Mouse (Mus musculus): ENCODE measurements around the gene Zbtb9. TPM values are rescaled to one million over a fixed set of nuclear protein-coding genes. Genes with fewer than 3 reads are reported as not detected.

Zbtb9 gene
- polyA plus RNA-seq, 1 experiment from 2014 or later: 11.1 TPM

GRCm38 (mm10) chr17:26990521-26990920, 17.6 kb downstream of the Zbtb9 start:
- TF ChIP-seq CTCF (IDR thresholded peaks at IDR 0.05; ENCODE audit: low read depth): no peak
- Histone ChIP-seq H3K9me3 (replicated peaks; ENCODE audit: low read length) (no peaks in the 10 kb centered on the region), H3K4me2 (ENCODE audit: low read length) (no peak overlapping the region), H3K4me1 (replicated peaks; ENCODE audit: insufficient read depth, low read length) (no peaks in the 10 kb centered on the region), H3K27ac (no peak overlapping the region), H3K4me3 (replicated peaks; ENCODE audit: low read depth, low read length) (no peak overlapping the region), H3K9ac (ENCODE audit: low read depth, low read length) (no peak overlapping the region), H3K27me3 (ENCODE audit: insufficient read depth, low read length) (no peaks in the 10 kb centered on the region), H3K36me3 (ENCODE audit: insufficient read depth, low read length) (no peaks in the 10 kb centered on the region)
- DNase-seq (ENCODE audit: low spot score) (no peak), ATAC-seq (replicated peaks; ENCODE audit: low FRiP score, low read depth) (no peak)

GRCm38 (mm10) chr17:26994410-26994809, 21.4 kb downstream of the Zbtb9 start:
- H3K4me3 ChIP-seq (replicated peaks; ENCODE audit: low read depth, low read length): no peak overlapping the region
- peak; percentile 64 for DNase-seq (ENCODE audit: low spot score)
- no peaks in the 10 kb centered on the region for H3K27me3 ChIP-seq (ENCODE audit: insufficient read depth, low read length)
- no peak overlapping the region for H3K4me2 ChIP-seq (ENCODE audit: low read length)
- WGBS: 51% methylated on average over 14 of the region's 14 CpGs
- H3K27ac ChIP-seq: peak overlapping the region; percentile 57; the same call in 1 of the 2 replicates
- no peak for TF ChIP-seq CTCF (IDR thresholded peaks at IDR 0.05; ENCODE audit: low read depth)
- no peaks in the 10 kb centered on the region for H3K4me1 ChIP-seq (replicated peaks; ENCODE audit: insufficient read depth, low read length)
- no peaks in the 10 kb centered on the region for H3K36me3 ChIP-seq (ENCODE audit: insufficient read depth, low read length)
- H3K9me3 ChIP-seq (replicated peaks; ENCODE audit: low read length): no peaks in the 10 kb centered on the region
- no peak overlapping the region for H3K9ac ChIP-seq (ENCODE audit: low read depth, low read length)
- ATAC-seq (replicated peaks; ENCODE audit: low FRiP score, low read depth): no peak

GRCm38 (mm10) chr17:26995006-26995405, 22.0 kb downstream of the Zbtb9 start:
- Histone ChIP-seq H3K4me1 (replicated peaks; ENCODE audit: insufficient read depth, low read length) (no peaks in the 10 kb centered on the region), H3K4me2 (ENCODE audit: low read length) (no peak overlapping the region), H3K27ac (peak overlapping the region; percentile 57; the same call in 1 of the 2 replicates), H3K4me3 (replicated peaks; ENCODE audit: low read depth, low read length) (no peak overlapping the region), H3K27me3 (ENCODE audit: insufficient read depth, low read length) (no peaks in the 10 kb centered on the region), H3K9ac (ENCODE audit: low read depth, low read length) (no peak overlapping the region), H3K36me3 (ENCODE audit: insufficient read depth, low read length) (no peaks in the 10 kb centered on the region), H3K9me3 (replicated peaks; ENCODE audit: low read length) (no peaks in the 10 kb centered on the region)
- no peak for TF ChIP-seq CTCF (IDR thresholded peaks at IDR 0.05; ENCODE audit: low read depth)
- DNase-seq (ENCODE audit: low spot score): peak; percentile 20
- WGBS: 64% methylated on average over 6 of the region's 6 CpGs
- 0 out of 2 replicates have a peak, but pooled peaks have one; percentile 33 for ATAC-seq (replicated peaks; ENCODE audit: low FRiP score, low read depth)

GRCm38 (mm10) chr17:26995562-26995961, 22.6 kb downstream of the Zbtb9 start:
- no peak for ATAC-seq (replicated peaks; ENCODE audit: low FRiP score, low read depth)
- DNase-seq (ENCODE audit: low spot score): no peak
- no peak for TF ChIP-seq CTCF (IDR thresholded peaks at IDR 0.05; ENCODE audit: low read depth)
- Histone ChIP-seq H3K36me3 (ENCODE audit: insufficient read depth, low read length) (no peaks in the 10 kb centered on the region), H3K9ac (ENCODE audit: low read depth, low read length) (no peak overlapping the region), H3K4me3 (replicated peaks; ENCODE audit: low read depth, low read length) (no peak overlapping the region), H3K27me3 (ENCODE audit: insufficient read depth, low read length) (no peaks in the 10 kb centered on the region), H3K4me1 (replicated peaks; ENCODE audit: insufficient read depth, low read length) (no peaks in the 10 kb centered on the region), H3K4me2 (ENCODE audit: low read length) (no peak overlapping the region), H3K9me3 (replicated peaks; ENCODE audit: low read length) (no peaks in the 10 kb centered on the region), H3K27ac (peak overlapping the region; percentile 22; the same call in 1 of the 2 replicates)
- WGBS: 65% methylated on average over 8 of the region's 8 CpGs

GRCm38 (mm10) chr17:26997661-26998060, 24.7 kb downstream of the Zbtb9 start:
- 73% methylated on average over 4 of the region's 4 CpGs for WGBS
- Histone ChIP-seq H3K27ac (no peak overlapping the region), H3K9ac (ENCODE audit: low read depth, low read length) (no peak overlapping the region), H3K4me2 (ENCODE audit: low read length) (no peak overlapping the region), H3K9me3 (replicated peaks; ENCODE audit: low read length) (no peaks in the 10 kb centered on the region), H3K4me3 (replicated peaks; ENCODE audit: low read depth, low read length) (no peak overlapping the region), H3K36me3 (ENCODE audit: insufficient read depth, low read length) (no peaks in the 10 kb centered on the region), H3K27me3 (ENCODE audit: insufficient read depth, low read length) (no peaks in the 10 kb centered on the region), H3K4me1 (replicated peaks; ENCODE audit: insufficient read depth, low read length) (no peaks in the 10 kb centered on the region)
- no peak for TF ChIP-seq CTCF (IDR thresholded peaks at IDR 0.05; ENCODE audit: low read depth)
- DNase-seq (ENCODE audit: low spot score) (no peak), ATAC-seq (replicated peaks; ENCODE audit: low FRiP score, low read depth) (no peak)

- ATAC-seq (replicated peaks; ENCODE audit: low FRiP score, low read depth): no peak
- no peak for TF ChIP-seq CTCF (IDR thresholded peaks at IDR 0.05; ENCODE audit: low read depth)
- no peaks in the 10 kb centered on the region for H3K36me3 ChIP-seq (ENCODE audit: insufficient read depth, low read length)
- H3K9me3 ChIP-seq (replicated peaks; ENCODE audit: low read length): no peaks in the 10 kb centered on the region
- H3K4me2 ChIP-seq (ENCODE audit: low read length): no peak overlapping the region
- H3K9ac ChIP-seq (ENCODE audit: low read depth, low read length): no peak overlapping the region
- H3K27me3 ChIP-seq (ENCODE audit: insufficient read depth, low read length): no peaks in the 10 kb centered on the region
- DNase-seq (ENCODE audit: low spot score): no peak
- WGBS: 91% methylated on average over 15 of the region's 15 CpGs
- H3K4me3 ChIP-seq (replicated peaks; ENCODE audit: low read depth, low read length): no peak overlapping the region
- no peaks in the 10 kb centered on the region for H3K4me1 ChIP-seq (replicated peaks; ENCODE audit: insufficient read depth, low read length)
- H3K27ac ChIP-seq: no peak overlapping the region
These were observed 25.3 kb downstream of the Zbtb9 start for GRCm38 (mm10) chr17:26998283-26998682.

GRCm38 (mm10) chr17:26999996-27000395, 27.0 kb downstream of the Zbtb9 start:
- H3K9me3 ChIP-seq (replicated peaks; ENCODE audit: low read length): no peaks in the 10 kb centered on the region
- DNase-seq (ENCODE audit: low spot score): peak; percentile 9
- H3K36me3 ChIP-seq (ENCODE audit: insufficient read depth, low read length): no peaks in the 10 kb centered on the region
- H3K9ac ChIP-seq (ENCODE audit: low read depth, low read length): no peak overlapping the region
- 0 out of 2 replicates have a peak overlapping the region, but pooled peaks have one; percentile 10 for H3K4me2 ChIP-seq (ENCODE audit: low read length)
- no peak for ATAC-seq (replicated peaks; ENCODE audit: low FRiP score, low read depth)
- no peak for TF ChIP-seq CTCF (IDR thresholded peaks at IDR 0.05; ENCODE audit: low read depth)
- no peak overlapping the region for H3K4me3 ChIP-seq (replicated peaks; ENCODE audit: low read depth, low read length)
- no peaks in the 10 kb centered on the region for H3K4me1 ChIP-seq (replicated peaks; ENCODE audit: insufficient read depth, low read length)
- no peaks in the 10 kb centered on the region for H3K27me3 ChIP-seq (ENCODE audit: insufficient read depth, low read length)
- no peak overlapping the region for H3K27ac ChIP-seq
- WGBS: 57% methylated on average over 12 of the region's 12 CpGs
